Mouse (Mus musculus) small intestine, adult 2 months (tissue): Measurements from ENCODE around the gene Ak5. TPM values are rescaled to one million over a fixed set of nuclear protein-coding genes. Genes with fewer than 3 reads are reported as not detected.

ENCODE experiments used
- H3K27ac ChIP-seq: fragments of 200-500 bp; 2 replicates; pipeline ENCODE4 v1.5.1; 2012; ENCODE audit warnings: low read depth, low read length, control low read depth, inconsistent platforms; ENCODE audit not compliant: insufficient read depth
- H3K27me3 ChIP-seq: fragments of 200-500 bp; 2 replicates; pipeline ENCODE4 v1.6.1; 2012; ENCODE audit warnings: mild to moderate bottlenecking, moderate library complexity, low read length, inconsistent platforms; ENCODE audit not compliant: control insufficient read depth, insufficient read depth
- H3K36me3 ChIP-seq: fragments of 200-500 bp; 2 replicates; pipeline ENCODE4 v1.6.1; 2012; ENCODE audit warnings: mild to moderate bottlenecking, low read length, control low read depth, inconsistent platforms; ENCODE audit not compliant: control insufficient read depth, insufficient read depth
- H3K4me1 ChIP-seq: fragments of 200-500 bp; 2 replicates; pipeline ENCODE4 v1.6.1; 2012; ENCODE audit warnings: low read length, inconsistent platforms, mixed read lengths; ENCODE audit not compliant: control insufficient read depth, insufficient read depth, insufficient read length
- H3K4me3 ChIP-seq: fragments of 200-500 bp; 2 replicates; pipeline ENCODE4 v1.5.1; 2012; ENCODE audit warnings: low read depth, mild to moderate bottlenecking, control low read depth, inconsistent platforms, low read length, moderate library complexity
- CTCF ChIP-seq: fragments of 200-500 bp; IDR thresholded peaks from 2 replicates; pipeline ENCODE4 v1.5.1; 2012; ENCODE audit warnings: low read depth, mild to moderate bottlenecking, control low read depth, inconsistent platforms, low read length, moderate library complexity, mixed read lengths; ENCODE audit not compliant: insufficient replicate concordance, insufficient read length; ENCODE audit errors: extremely low read depth
- POLR2A ChIP-seq: fragments of 200-500 bp; IDR thresholded peaks from 2 replicates; pipeline ENCODE4 v1.6.1; 2012; ENCODE audit warnings: low read depth, mild to moderate bottlenecking, control low read depth, inconsistent platforms, low read length, moderate library complexity
- WGBS: fragments of 180-500 bp; shearing (Covaris S2); methylation state at CpG from one replicate; pipeline ENCODE4 v1.1.7; 2018; 5-methylcytosine and 5-hydroxymethylcytosine counted together
- polyA plus RNA-seq: library from polyadenylated mRNA; depleted of rRNA; stranded (reverse); fragments of >200 nt; gene quantifications from 2 replicates; pipeline ENCODE4 v1.2.3, GENCODE M21; 2012

The Ak5 gene
- polyA plus RNA-seq, 1 experiment = not detected

DNA sequence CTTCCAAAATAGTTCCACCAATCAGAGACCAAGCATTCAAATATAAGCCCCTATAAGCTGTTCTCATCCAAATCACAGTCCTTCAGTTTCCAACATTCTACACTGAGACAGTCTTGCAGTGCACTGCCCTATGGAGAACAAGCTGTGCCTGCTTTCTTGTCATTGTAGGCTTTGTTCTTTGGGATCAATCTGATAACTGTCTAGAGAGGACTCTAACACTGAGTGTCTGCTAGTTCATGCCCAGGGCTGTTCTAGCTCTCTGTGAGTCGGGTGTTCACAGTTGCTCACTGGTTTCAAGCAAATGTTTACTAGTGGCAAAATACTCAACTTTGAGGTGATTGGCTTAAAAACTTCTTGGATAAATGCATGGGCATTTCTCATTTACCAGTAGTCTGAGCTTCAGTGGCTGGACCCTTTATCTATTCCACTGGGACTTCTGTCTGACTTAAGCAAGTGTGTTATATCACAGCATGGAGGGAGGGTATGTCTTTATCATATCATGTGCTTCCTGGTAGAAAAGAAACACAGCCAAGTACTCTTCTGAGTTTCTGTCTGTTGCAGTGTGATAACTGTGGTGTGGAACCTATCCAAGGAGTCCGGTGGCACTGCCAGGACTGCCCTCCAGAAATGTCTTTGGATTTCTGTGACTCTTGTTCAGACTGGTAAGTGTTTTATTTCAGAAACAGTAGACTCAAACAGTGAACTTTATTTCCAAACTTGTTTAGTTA lies 210.7 kb downstream of the Ak5 start:
- Histone ChIP-seq H3K27me3 (no peaks in the 10 kb centered on the region), H3K27ac (no peak overlapping the region), H3K36me3 (peaks cover 41% of the 10 kb centered on the region), H3K4me1 (no peaks in the 10 kb centered on the region), H3K4me3 (no peak overlapping the region)
- WGBS = 93% methylated on average over 2 of the region's 2 CpGs
- TF ChIP-seq CTCF (no peak), POLR2A (no peak)

DNA sequence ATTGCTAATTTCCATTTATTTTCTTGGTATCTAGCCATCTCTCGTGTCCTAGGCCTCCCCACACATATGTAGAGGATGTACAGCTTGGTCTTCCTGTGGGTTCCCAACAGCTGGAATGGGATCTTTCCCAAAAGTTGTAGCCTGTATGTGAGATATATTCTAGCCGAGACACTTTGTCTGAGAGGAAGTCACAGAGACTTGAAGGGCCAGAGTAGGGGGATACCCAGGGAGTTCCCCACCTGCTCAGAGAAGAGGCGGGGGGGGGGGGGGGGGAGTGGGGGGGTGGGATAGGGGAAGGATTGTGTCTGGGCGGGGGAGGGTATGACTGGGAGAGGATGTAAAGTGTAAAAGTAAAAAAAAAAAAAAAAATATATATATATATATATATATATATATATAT lies 215.0 kb downstream of the Ak5 start:
- Histone ChIP-seq H3K27me3 (no peaks in the 10 kb centered on the region), H3K27ac (no peak overlapping the region), H3K4me3 (no peak overlapping the region), H3K36me3 (peaks cover 52% of the 10 kb centered on the region), H3K4me1 (no peaks in the 10 kb centered on the region)
- WGBS = 83% methylated on average over 2 of the region's 4 CpGs
- no peak for TF ChIP-seq CTCF
- TF ChIP-seq POLR2A = no peak

DNA sequence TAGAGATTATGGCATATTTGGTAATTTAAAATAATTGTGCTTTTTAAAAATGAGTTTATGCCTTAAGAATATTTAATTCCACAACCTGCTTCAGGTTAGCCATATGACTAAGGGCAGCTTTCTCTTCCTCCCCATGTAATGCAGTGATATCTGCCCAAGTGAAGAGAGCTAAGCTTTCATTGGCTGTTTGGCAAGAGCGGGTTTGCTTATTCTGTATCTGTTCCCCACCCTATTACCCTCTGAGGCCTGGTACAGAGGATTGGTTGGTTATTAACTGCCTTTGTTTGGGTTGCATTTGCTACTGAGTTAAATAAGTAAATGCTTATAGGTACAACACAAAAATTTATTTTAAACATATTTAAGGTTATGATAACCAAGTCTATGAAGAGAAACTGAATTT lies 221.2 kb downstream of the Ak5 start:
- no peaks in the 10 kb centered on the region for H3K27me3 ChIP-seq
- WGBS = 90% methylated on average over 1 of the region's 1 CpGs
- H3K4me3 ChIP-seq = no peak overlapping the region
- TF ChIP-seq CTCF (no peak), POLR2A (no peak)
- H3K4me1 ChIP-seq = 0 out of 2 replicates have a peak, but pooled peaks cover 2% of the 10 kb centered on the region
- H3K27ac ChIP-seq = no peak overlapping the region
- H3K36me3 ChIP-seq = peaks cover 24% of the 10 kb centered on the region

DNA sequence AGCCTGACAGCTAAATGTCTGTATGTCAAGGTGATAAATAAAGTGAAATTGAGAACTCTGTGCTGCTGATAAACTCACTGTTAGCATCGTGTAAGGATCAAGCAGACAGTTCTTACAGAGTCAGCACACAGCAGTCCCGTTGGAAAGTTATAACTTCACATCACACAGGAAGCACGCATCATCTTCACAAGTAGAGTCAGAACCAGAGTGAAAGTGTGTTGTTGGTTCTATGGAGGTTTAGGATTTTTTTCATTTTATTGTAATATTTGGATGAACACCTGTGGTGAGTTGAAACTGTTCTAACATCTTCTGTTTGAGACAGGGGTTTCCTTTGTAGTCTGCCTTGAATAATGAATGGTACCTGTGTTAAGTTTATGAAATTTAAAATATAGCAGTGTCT lies 224.0 kb downstream of the Ak5 start:
- H3K27me3 ChIP-seq = no peaks in the 10 kb centered on the region
- peaks cover 8% of the 10 kb centered on the region; the same call in 1 of the 2 replicates for H3K36me3 ChIP-seq
- H3K4me3 ChIP-seq = no peak overlapping the region
- 0 out of 2 replicates have a peak, but pooled peaks cover 2% of the 10 kb centered on the region for H3K4me1 ChIP-seq
- WGBS = 76% methylated on average over 3 of the region's 3 CpGs
- TF ChIP-seq CTCF (no peak), POLR2A (no peak)
- no peak overlapping the region for H3K27ac ChIP-seq

DNA sequence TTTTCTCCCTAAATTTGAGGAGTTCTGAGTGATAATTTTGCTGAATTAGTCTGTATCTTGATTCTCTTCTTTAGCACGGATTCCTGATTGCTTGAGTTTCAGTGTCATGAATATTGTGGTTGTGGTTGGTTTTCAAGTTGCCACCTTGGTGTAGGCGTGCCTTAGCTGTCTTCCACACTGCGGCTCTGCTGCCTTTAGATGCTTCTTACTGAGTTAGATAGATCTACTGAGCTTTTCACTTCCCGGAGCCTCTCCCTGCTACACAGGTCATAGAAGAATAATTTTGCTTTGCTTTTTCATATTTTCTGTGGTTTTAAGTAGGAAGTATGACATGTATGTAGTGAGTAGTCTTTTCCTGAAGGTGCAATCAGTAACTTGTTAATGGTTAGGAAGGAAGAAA lies 225.4 kb downstream of the Ak5 start:
- H3K27me3 ChIP-seq = no peaks in the 10 kb centered on the region
- TF ChIP-seq CTCF (no peak), POLR2A (no peak)
- H3K36me3 ChIP-seq = 0 out of 2 replicates have a peak, but pooled peaks cover 7% of the 10 kb centered on the region
- 91% methylated on average over 4 of the region's 4 CpGs for WGBS
- no peak overlapping the region for H3K27ac ChIP-seq
- no peak overlapping the region for H3K4me3 ChIP-seq
- H3K4me1 ChIP-seq = 0 out of 2 replicates have a peak, but pooled peaks cover 2% of the 10 kb centered on the region

DNA sequence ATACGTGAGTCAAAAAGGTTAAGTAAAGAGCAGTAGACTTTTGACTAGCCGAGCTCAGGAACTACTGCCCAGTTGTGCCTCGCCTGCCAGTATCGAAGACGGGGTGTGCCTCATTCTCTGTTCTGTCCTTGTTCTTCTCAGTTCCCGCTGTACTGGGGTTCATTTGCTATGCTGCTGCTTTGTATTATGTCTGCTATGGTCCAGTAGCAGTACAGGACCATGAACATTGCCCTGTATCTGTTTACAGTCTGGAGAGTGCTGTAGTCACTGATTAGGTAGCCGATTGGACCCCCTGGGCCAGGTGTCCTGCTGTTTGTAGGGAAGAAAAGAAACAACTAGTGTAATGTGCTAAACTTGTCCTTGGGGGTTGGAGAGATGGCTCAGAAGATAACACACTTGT lies 230.1 kb downstream of the Ak5 start:
- TF ChIP-seq CTCF = no peak
- no peak for TF ChIP-seq POLR2A
- Histone ChIP-seq H3K27ac (no peak overlapping the region), H3K27me3 (no peaks in the 10 kb centered on the region), H3K4me3 (no peak overlapping the region), H3K4me1 (0 out of 2 replicates have a peak, but pooled peaks cover 2% of the 10 kb centered on the region), H3K36me3 (peaks cover 9% of the 10 kb centered on the region; the same call in 1 of the 2 replicates)
- 84% methylated on average over 7 of the region's 7 CpGs for WGBS

DNA sequence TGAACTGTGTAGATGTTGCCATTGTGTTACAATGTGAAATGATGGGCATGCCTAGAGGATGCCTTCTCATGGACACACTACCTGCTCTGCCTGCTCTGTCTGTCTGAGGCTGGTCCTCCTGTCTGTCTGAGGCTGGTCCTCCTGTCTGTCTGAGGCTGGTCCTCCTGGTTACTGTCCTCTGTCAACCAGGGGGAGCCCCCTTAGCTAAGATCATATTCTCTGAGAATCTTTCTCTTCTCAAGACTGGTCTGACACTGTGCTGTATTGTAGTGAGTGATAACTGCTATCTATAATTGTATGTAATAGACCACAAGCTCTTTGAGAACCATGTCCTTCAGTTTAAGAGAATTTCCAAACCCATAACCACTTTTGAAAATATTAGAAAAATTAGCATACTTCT lies 232.6 kb downstream of the Ak5 start:
- H3K4me1 ChIP-seq = no peaks in the 10 kb centered on the region
- TF ChIP-seq POLR2A (no peak), CTCF (no peak)
- no peaks in the 10 kb centered on the region for H3K27me3 ChIP-seq
- H3K4me3 ChIP-seq = no peak overlapping the region
- H3K27ac ChIP-seq = no peak overlapping the region
- peaks cover 14% of the 10 kb centered on the region for H3K36me3 ChIP-seq

DNA sequence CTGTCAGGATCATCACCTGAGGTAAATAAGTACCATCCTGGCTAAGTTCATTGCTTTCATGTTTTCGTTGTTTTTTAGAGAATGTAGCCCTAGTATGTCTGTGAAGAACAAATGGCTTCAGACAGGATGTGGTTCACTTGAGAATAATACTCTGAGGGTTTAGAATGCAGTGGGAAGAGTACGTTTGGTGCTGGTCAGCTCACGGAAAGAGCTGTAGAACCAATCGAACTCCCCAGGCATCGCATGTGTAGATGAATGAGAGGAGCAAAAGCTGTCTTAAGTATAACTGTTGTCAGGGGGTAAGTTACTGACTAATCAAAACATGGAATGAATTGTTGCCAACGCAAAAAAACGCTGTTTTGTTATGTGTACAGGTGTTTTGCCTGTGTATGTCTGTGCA lies 235.5 kb downstream of the Ak5 start:
- Histone ChIP-seq H3K27me3 (no peaks in the 10 kb centered on the region), H3K4me1 (no peaks in the 10 kb centered on the region), H3K4me3 (no peak overlapping the region), H3K27ac (no peak overlapping the region), H3K36me3 (peaks cover 26% of the 10 kb centered on the region)
- TF ChIP-seq CTCF (no peak), POLR2A (no peak)
- WGBS = 90% methylated on average over 7 of the region's 7 CpGs
